Mouse (Mus musculus) left cerebral cortex, adult 9 months (tissue): Measurements from ENCODE around the gene Morc4.

Source experiments
- DNase-seq, 2 experiments: peaks; one replicate each; pipeline ENCODE4 v3.0.0; 2022; ENCODE audit warnings: low spot score in 2 of 2

Morc4 gene

GRCm38 (mm10) chrX:139805918-139806317 is 65.6 kb downstream of the Morc4 start:
- DNase-seq: no peak

- no peak for DNase-seq
Observed at GRCm38 (mm10) chrX:139803028-139803427, 68.4 kb downstream of the Morc4 start.

- DNase-seq: no peak
Observed at GRCm38 (mm10) chrX:139800406-139800878, 71.0 kb downstream of the Morc4 start, which contains the start of gene Cldn2. TSS of gene Cldn2 (plus strand) at chrX:139800828.

GRCm38 (mm10) chrX:139799953-139800352 is 71.5 kb downstream of the Morc4 start:
- DNase-seq: no peak

GRCm38 (mm10) chrX:139797875-139798274 is 73.6 kb downstream of the Morc4 start:
- no peak for DNase-seq

GRCm38 (mm10) chrX:139796037-139796436 is 75.4 kb downstream of the Morc4 start:
- DNase-seq: no peak

GRCm38 (mm10) chrX:139794072-139794845 is 77.2 kb downstream of the Morc4 start:
- no peak for DNase-seq

GRCm38 (mm10) chrX:139785764-139786163 is 85.7 kb downstream of the Morc4 start:
- no peak for DNase-seq

GRCm38 (mm10) chrX:139783045-139783422 is 88.4 kb downstream of the Morc4 start:
- no peak for DNase-seq

GRCm38 (mm10) chrX:139782278-139783044 is 89.0 kb downstream of the Morc4 start, which contains the start of gene Ripply1:
TSS of gene Ripply1 (minus strand) at chrX:139782353.
- DNase-seq: no peak

GRCm38 (mm10) chrX:139781563-139781962 is 89.9 kb downstream of the Morc4 start:
- no peak for DNase-seq

GRCm38 (mm10) chrX:139780988-139781387 is 90.5 kb downstream of the Morc4 start:
- no peak for DNase-seq

- DNase-seq: no peak
Observed at GRCm38 (mm10) chrX:139779401-139779800, 92.1 kb downstream of the Morc4 start.

- DNase-seq: no peak
Observed at GRCm38 (mm10) chrX:139778886-139779285, 92.6 kb downstream of the Morc4 start.

- DNase-seq: no peak
Observed at GRCm38 (mm10) chrX:139777357-139777756, 94.1 kb downstream of the Morc4 start.

- DNase-seq: no peak
Observed at GRCm38 (mm10) chrX:139775084-139775612, 96.3 kb downstream of the Morc4 start.

GRCm38 (mm10) chrX:139774309-139775083 is 97.0 kb downstream of the Morc4 start:
- no peak for DNase-seq
